Mouse (Mus musculus) urinary bladder, postnatal 14 days (tissue): ENCODE data around the gene Bhlhe23.
A peak's percentile ranks its signal among the peaks of the same experiment; 100 is the strongest.

ENCODE experiments used
- DNase-seq: peaks from one replicate; pipeline ENCODE4 v3.0.0; 2021; ENCODE audit warnings: low spot score

Gene Bhlhe23

DNA sequence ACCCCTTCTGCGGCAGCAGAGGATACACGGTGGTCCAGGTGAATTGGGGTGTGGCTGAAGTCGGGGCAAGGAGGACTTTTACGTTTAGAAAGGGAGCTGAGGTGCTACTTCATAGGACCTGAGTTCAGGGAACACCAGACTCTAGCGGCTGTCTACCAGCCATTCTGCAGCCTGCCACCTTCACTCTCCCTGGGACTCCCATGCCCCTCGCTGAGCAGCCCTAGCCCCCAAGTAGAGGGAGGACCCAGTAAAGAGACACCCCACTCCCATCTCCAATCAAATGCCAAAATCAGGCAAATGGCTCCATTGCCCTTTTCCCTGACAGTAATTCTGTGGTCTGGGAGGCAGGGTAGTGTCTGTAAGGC is 51.3 kb downstream of the Bhlhe23 start:
- DNase-seq = no peak

DNA sequence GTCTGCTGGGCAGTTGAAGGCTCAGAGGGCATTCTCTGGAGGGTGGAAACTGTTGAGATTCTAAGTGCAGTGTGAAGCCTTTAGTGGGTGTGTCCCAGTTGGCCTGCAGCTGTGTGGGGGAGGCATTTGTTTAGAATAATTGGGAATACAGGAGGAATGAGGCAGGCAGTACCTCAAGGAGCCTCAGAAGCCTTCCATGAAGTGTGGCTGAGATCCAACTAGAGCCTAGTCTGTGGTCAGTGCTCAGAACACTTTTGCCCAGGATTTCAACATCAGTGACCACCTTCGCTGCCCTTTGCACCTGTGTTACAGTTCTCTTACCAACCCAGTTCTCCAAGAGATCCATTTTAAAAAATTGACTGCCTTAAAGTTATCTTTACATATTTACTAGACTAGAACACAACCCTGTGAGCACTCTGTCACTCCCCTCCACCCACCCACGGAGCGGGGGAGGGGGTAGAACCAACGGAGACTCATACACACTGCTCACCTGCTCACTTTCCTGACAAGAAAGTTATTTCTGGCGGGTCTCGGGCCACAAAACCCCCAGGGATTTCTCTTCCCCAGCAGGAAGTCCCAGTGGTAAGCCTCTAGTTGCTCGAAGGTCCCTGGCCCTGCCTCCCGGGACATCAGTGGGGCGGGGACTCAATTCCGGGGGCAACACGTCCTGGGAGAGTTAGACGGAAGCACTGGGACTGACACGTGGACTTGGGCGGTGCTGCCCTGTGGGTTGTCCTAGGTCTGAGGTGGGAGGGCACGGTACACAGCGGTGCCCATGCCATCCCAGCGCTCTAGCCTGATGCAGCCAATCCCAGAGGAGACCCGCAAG is 51.9 kb downstream of the Bhlhe23 start, which contains the start of gene Slc17a9:
TSS of gene Slc17a9 (plus strand) at position 679 of the 829 bp plus-strand sequence.
- peak; percentile 65 for DNase-seq
